Mouse (Mus musculus) monocyte, adult 5-6 weeks (primary cell): ENCODE results near the gene D7Ertd443e. TPM values are rescaled to one million over a fixed set of nuclear protein-coding genes. Genes with fewer than 3 reads are reported as not detected.

Experiments used
- ATAC-seq: fragments of 153-309, 156-312 bp; replicated peaks from 2 replicates; pipeline ENCODE4 v1.8.0; 2017; ENCODE audit warnings: mild to moderate bottlenecking; ENCODE audit not compliant: low TSS enrichment, insufficient number of reproducible peaks, severe bottlenecking, poor library complexity, low FRiP score
- total RNA-seq: library from RNA; stranded (forward); fragments of 200-1000, 200-491, 200-594 nt; gene quantifications from 3 replicates; pipeline ENCODE4 v1.2.3, GENCODE M21; 2017

The D7Ertd443e gene
- total RNA-seq, 1 experiment from 2014 or later: not detected

- ATAC-seq: no peak
These were observed 149.9 kb downstream of the D7Ertd443e start for GRCm38 (mm10) chr7:134235552-134235951.

GRCm38 (mm10) chr7:134231378-134232346 is 153.8 kb downstream of the D7Ertd443e start, which contains the start of gene Adam12:
Gene Adam12 (minus strand): TSS chr7:134232146.
- ATAC-seq: no peak

- no peak for ATAC-seq
These were observed 154.8 kb downstream of the D7Ertd443e start for GRCm38 (mm10) chr7:134230708-134231107.

- no peak for ATAC-seq
These were observed 155.6 kb downstream of the D7Ertd443e start for GRCm38 (mm10) chr7:134229899-134230298.

DNA sequence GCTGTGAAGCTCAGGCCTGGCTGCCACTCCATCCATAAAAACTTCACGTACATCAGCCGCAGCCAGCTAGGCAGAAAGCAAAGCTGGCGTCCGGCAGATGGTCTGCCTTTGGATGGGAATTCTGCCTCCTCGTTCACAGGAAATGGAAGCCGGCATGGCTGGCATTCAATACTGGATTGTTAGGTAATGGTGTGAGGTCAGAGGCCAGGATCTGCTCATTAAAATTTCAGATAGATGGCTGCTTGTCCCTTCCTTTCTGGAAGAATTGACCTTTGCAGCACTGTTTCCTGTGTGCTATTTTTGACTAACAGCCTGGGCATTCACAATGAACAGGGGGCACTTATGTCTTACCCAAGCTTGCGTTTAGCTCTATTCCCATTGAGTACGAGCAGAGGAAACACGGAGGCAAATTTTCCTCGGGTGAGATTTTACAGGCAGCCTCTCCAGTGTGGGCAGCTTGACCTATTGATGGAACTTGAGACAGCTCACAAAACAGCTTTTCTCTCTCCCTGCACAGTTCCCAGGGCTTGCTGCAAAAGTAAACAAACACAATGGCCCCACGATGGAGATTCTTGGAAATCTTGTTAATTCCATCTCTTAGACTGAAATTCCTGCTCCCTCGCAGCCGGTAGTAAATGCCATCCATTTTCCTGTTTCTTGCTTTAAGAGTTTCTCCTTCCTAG is 157.5 kb downstream of the D7Ertd443e start:
- no peak for ATAC-seq

- no peak for ATAC-seq
These were observed 158.4 kb downstream of the D7Ertd443e start for GRCm38 (mm10) chr7:134227101-134227500.

GRCm38 (mm10) chr7:134226231-134226630 is 159.2 kb downstream of the D7Ertd443e start:
- ATAC-seq: no peak

DNA sequence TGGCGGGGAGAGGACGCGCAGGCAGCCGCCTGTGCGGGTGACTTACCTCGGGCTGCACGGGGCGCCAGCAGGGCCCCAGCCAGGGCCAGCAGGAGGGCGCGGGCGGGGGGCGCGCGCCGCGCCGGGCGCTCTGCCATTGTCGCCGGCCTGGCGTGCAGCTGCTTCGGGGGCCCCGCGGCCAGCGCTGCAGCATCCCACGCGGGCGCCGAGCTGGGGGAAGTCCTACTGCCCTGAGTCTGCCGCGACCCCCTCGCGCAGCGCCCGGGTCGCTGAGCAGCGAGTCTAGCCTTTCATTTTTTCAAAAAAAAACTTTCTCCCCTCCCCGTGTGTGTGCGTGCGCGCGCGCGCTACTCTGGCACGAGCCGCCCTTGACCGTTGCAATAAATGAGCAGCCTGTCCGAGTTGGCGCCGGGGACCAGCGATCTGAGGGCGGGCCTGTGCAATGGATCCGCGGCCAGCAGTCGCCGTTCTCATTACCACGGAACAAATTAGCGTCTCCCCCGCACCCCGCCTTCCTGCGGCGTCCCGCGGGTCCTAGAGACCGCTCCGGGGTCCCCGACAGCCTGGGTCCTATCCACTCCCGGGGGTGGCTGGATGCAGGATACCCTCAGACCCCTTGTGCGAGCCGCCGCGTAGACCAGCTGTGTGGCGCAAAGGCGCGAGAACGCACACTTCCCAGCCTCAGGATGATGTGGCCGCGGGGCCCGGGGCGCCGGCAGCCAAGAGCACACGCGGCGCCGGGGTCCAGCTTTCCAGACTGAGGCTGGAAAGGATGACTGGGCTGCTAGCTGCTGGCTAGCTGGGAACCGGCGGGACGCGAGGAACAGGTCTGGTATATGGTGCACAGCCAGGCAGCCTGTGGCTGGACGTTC is 160.5 kb downstream of the D7Ertd443e start:
- ATAC-seq: no peak

DNA sequence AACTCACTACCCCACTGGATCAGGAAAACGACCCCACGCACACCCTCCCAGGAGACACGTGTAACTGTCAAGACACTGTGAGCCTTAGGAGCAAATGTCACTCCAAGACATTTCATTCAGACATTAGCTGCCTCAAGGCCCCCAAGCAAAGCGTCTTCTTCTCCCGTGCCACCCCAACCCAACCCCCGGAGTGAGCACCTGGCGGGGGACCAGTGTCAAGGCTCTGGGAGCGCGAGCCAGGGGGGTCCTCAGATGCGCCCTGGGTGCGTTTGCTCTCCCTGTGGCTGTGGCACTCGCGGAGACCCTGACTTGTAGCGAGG is 161.1 kb downstream of the D7Ertd443e start:
- ATAC-seq: no peak

DNA sequence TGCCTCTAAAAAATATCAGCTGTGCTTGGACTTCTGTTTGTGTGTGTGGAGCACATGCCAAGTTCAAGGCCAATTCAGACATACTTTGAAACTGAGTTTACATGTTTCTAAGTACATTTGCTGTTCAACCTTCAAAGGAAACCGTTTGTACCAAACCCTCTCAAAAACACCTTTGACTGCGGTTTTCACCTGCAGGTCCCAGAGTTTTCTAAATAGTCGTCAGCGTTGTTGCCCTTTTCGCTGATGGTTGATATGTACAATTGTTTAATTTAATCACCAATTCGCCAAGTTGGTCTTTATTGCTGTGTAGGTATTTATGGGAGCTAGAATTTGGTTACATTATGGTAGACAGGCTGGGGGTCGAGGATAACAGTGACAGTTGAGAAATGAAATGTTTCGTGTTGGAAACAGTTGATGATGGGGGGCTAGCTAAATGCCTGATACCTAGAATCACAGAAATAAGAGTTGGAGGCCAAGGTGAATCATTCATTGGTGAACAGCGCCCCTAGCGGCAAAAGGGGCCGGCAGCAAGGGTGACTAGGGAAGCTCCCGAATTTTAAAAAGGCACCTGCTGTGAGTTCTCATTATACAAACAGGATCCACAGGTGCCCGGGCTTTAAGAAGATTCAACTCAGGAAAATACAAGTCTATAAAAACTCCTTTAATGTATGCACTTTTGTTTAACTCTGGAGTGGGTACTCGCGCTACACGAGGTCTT is 161.9 kb downstream of the D7Ertd443e start:
- no peak for ATAC-seq

Other genes with a start within 250 kb of the D7Ertd443e start
- gene Adam12, start 153.5 kb downstream of the D7Ertd443e start, total RNA-seq: not detected in 3 replicates